Mouse (Mus musculus): ENCODE measurements around the gene Lss.

- TF ChIP-seq POLR2A (IDR thresholded peaks at IDR 0.05; ENCODE audit: insufficient read length, low read depth) (no peak), USF1 (IDR thresholded peaks at IDR 0.05; ENCODE audit: low read depth) (no peak), MAX (IDR thresholded peaks at IDR 0.05; ENCODE audit: low read depth) (no peak), MYOD1 (IDR thresholded peaks at IDR 0.05; ENCODE audit: control insufficient read depth in 1 of 3, insufficient read length in 2 of 3, low read depth in 2 of 3) (no peak), TCF3 (IDR thresholded peaks at IDR 0.05; ENCODE audit: insufficient read length, low read depth) (no peak), POLR2AphosphoS2 (IDR thresholded peaks at IDR 0.05; ENCODE audit: insufficient read length, low read depth) (no peak), MYOG (IDR thresholded peaks at IDR 0.05; ENCODE audit: control insufficient read depth in 1 of 3, insufficient read depth in 1 of 3, insufficient read length in 2 of 3, low read depth in 2 of 3) (no peak), E2F4 (IDR thresholded peaks at IDR 0.05; ENCODE audit: insufficient read depth) (no peak)
Observed at GRCm38 (mm10) chr10:76504271-76504943, 27.0 kb upstream of the Lss start.

All from myocyte (in vitro differentiated cells).